Mouse (Mus musculus) ES-Bruce4 (cell line): Measurements from ENCODE around the gene Prdx2. TPM values are rescaled to one million over a fixed set of nuclear protein-coding genes. Genes with fewer than 3 reads are reported as not detected.

Source experiments
- H3K27ac ChIP-seq: 2 replicates; pipeline ENCODE4 v1.5.1; 2012; ENCODE audit warnings: low read length, inconsistent platforms; ENCODE audit not compliant: insufficient read depth
- H3K27me3 ChIP-seq: 2 replicates; pipeline ENCODE4 v1.6.1; 2012; ENCODE audit warnings: mild to moderate bottlenecking, low read length, inconsistent platforms; ENCODE audit not compliant: control insufficient read depth, poor library complexity, insufficient read depth, severe bottlenecking
- H3K36me3 ChIP-seq: 2 replicates; pipeline ENCODE4 v1.6.1; 2012; ENCODE audit warnings: inconsistent platforms, mild to moderate bottlenecking, low read length, moderate library complexity; ENCODE audit not compliant: control insufficient read depth, poor library complexity, insufficient read depth, severe bottlenecking
- H3K4me1 ChIP-seq: one replicate; pipeline ENCODE4 v1.8.1; 2011; ENCODE audit warnings: low read length; ENCODE audit not compliant: control insufficient read depth, insufficient read depth
- H3K4me3 ChIP-seq: 2 replicates; pipeline ENCODE4 v1.5.1; 2011; ENCODE audit warnings: low read depth, mild to moderate bottlenecking, low read length
- H3K9ac ChIP-seq: 2 replicates; pipeline ENCODE4 v1.6.1; 2012; ENCODE audit warnings: low read depth, mild to moderate bottlenecking, inconsistent platforms; ENCODE audit not compliant: poor library complexity, severe bottlenecking
- H3K9me3 ChIP-seq: replicated peaks from 2 replicates; pipeline ENCODE4 v1.6.1; 2012; ENCODE audit warnings: mild to moderate bottlenecking, low read length, inconsistent platforms; ENCODE audit not compliant: control insufficient read depth, poor library complexity, insufficient read depth, severe bottlenecking
- CTCF ChIP-seq: IDR thresholded peaks from one replicate; pipeline ENCODE4 v1.8.1; 2011; ENCODE audit warnings: low read depth, low read length
- EP300 ChIP-seq: IDR thresholded peaks from 2 replicates; pipeline ENCODE4 v1.6.1; 2011; ENCODE audit warnings: low read depth, low read length; ENCODE audit not compliant: insufficient read depth
- POLR2A ChIP-seq: IDR thresholded peaks from one replicate; pipeline ENCODE4 v1.8.1; 2011; ENCODE audit warnings: low read length; ENCODE audit not compliant: insufficient read depth
- polyA plus RNA-seq: library from polyadenylated mRNA; stranded (reverse); fragments of >200 nt; gene quantifications from 2 replicates; pipeline ENCODE4 v1.2.4, GENCODE M21; 2011; ENCODE audit warnings: low read depth; ENCODE audit not compliant: missing spikeins, insufficient read depth, insufficient read length

Prdx2 gene
- polyA plus RNA-seq, 1 experiment: 237 TPM

DNA sequence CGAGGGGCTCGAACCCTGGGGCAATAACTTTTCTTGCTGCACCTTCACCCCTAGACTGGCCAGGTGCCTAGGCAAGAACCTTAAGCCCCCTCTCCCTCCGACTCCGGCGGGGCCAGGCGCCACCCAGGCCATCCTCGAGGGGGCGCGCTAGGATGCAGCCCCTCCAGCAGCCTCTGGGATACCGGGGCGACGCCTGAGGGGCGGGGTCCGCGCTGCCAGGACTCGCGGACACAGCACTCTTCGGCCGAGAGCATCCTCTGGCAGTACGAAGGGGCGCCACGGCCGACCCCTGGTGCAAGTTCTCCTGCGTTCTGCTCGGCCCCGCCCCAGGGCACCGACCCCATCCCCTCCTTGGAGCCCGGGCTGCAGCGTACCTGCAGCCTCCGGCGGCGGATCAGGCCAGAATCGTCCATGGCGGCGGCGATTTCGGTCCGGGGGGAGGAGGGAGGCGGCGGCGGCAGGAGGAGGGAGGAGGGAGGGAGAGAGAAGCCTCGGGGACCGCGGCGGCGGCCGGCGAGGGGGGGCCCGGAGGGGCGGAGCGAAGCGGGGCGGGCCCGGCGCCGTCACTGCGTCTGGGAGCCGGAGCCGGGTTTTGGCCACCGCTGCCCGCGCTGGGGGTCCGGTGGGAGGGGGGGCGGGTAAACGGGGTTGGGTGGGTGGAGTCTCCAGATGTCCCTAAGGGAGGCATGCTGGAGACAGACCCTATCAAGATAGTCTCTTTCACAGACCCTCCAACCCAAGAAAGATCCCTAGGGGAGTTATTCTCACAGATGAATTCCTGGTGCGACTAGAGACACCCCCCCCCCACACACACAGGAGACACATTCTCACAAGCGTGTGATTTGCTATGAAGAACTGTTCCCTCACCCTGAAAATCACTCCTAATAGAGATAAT is 23.5 kb upstream of the Prdx2 start:
- H3K27me3 ChIP-seq: peaks cover 14% of the 10 kb centered on the region
- H3K9me3 ChIP-seq: no peaks in the 10 kb centered on the region
- TF ChIP-seq CTCF (peak; percentile 61), EP300 (no peak)
- H3K9ac ChIP-seq: peak overlapping the region; percentile 81
- no peaks in the 10 kb centered on the region for H3K36me3 ChIP-seq
- H3K27ac ChIP-seq: no peak overlapping the region
- H3K4me1 ChIP-seq: no peaks in the 10 kb centered on the region
- peak overlapping the region; percentile 59 for H3K4me3 ChIP-seq

- Histone ChIP-seq H3K4me1 (no peaks in the 10 kb centered on the region), H3K9ac (peak within 1 kb of the TSS; percentile 81), H3K27me3 (peaks cover 14% of the 10 kb centered on the region; the same call in 1 of the 2 replicates), H3K9me3 (no peaks in the 10 kb centered on the region), H3K4me3 (peak within 1 kb of the TSS; percentile 59), H3K36me3 (no peaks in the 10 kb centered on the region), H3K27ac (no peak within 1 kb of the TSS)
- TF ChIP-seq CTCF (peak; percentile 68), POLR2A (no peak)
Measured at GRCm38 (mm10) chr8:84946528-84947240, 22.7 kb upstream of the Prdx2 start, which contains the start of gene Rtbdn. Rtbdn (plus strand) TSS chr8:84946991.

DNA sequence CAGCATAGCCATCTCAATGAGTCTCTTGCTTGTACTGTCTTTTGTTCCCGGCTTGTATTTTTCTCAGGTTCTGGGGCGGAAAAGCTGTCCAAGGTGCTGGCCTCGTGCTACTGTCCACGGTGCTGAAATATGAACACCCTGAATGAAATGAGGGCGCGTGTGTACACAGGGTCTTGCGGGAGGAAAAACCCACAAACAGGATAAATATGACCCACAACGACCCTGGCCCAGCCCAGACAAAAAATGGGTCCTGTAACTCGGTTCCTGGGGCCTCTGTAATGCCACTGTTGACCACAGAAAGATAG is 22.2 kb upstream of the Prdx2 start:
- Histone ChIP-seq H3K9me3 (no peaks in the 10 kb centered on the region), H3K27ac (no peak overlapping the region), H3K27me3 (peaks cover 14% of the 10 kb centered on the region; the same call in 1 of the 2 replicates), H3K9ac (no peak overlapping the region), H3K4me1 (no peaks in the 10 kb centered on the region), H3K36me3 (no peaks in the 10 kb centered on the region), H3K4me3 (no peak overlapping the region)
- TF ChIP-seq EP300: no peak
- no peak for TF ChIP-seq CTCF
- TF ChIP-seq POLR2A: no peak

- no peak overlapping the region for H3K4me3 ChIP-seq
- TF ChIP-seq EP300 (no peak), POLR2A (no peak), CTCF (no peak)
- no peak overlapping the region for H3K27ac ChIP-seq
- no peaks in the 10 kb centered on the region for H3K9me3 ChIP-seq
- H3K27me3 ChIP-seq: peaks cover 14% of the 10 kb centered on the region; the same call in 1 of the 2 replicates
- no peaks in the 10 kb centered on the region for H3K36me3 ChIP-seq
- no peak overlapping the region for H3K9ac ChIP-seq
- no peaks in the 10 kb centered on the region for H3K4me1 ChIP-seq
Measured at GRCm38 (mm10) chr8:84949753-84950152, 19.6 kb upstream of the Prdx2 start.

DNA sequence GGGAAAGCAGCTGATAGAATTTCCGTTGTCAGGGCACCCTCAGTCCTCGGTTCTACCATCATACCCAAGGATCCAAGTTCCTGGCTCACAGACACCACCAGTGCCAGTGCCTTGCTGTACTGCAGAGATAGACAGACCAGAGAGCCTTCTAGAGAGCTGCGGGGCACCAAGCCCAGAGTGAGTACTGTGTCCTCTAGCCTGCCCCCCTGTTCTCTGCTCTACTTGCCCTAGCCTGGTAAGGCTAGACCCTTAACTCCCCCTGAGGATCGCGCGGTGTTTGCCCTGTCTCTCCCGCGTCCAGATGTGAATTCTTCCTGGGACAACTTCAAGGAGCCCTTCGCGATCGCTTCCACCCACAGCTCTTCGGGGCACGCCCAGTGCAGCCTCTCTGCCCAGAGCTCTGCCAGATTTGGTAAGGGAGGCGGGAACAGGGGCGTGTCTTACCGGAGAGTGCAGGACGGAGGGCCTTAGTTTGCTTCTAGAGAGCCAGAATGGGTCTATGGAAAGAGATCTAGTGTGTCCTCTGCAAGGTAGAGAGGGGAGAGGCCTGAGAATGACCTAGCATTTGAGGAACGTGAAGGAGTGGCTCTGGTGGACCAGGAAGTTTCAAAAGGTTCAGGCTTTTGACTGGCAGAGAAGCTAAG is 16.7 kb upstream of the Prdx2 start:
- Histone ChIP-seq H3K36me3 (peaks cover 6% of the 10 kb centered on the region), H3K4me3 (peak overlapping the region; percentile 48), H3K27ac (0 out of 2 replicates have a peak overlapping the region, but pooled peaks have one; percentile 9), H3K27me3 (no peaks in the 10 kb centered on the region), H3K9ac (peak overlapping the region; percentile 32), H3K9me3 (no peaks in the 10 kb centered on the region), H3K4me1 (no peaks in the 10 kb centered on the region)
- TF ChIP-seq CTCF: no peak
- no peak for TF ChIP-seq POLR2A
- TF ChIP-seq EP300: no peak

GRCm38 (mm10) chr8:84956768-84957167 is 12.6 kb upstream of the Prdx2 start:
- H3K27ac ChIP-seq: no peak overlapping the region
- no peaks in the 10 kb centered on the region for H3K27me3 ChIP-seq
- H3K4me3 ChIP-seq: no peak overlapping the region
- H3K36me3 ChIP-seq: peaks cover 34% of the 10 kb centered on the region
- H3K9ac ChIP-seq: no peak overlapping the region
- H3K9me3 ChIP-seq: no peaks in the 10 kb centered on the region
- no peaks in the 10 kb centered on the region for H3K4me1 ChIP-seq
- TF ChIP-seq CTCF (peak; percentile 77), POLR2A (no peak), EP300 (no peak)
